Mouse (Mus musculus) right cerebral cortex, postnatal 36 days (tissue): ENCODE data around the gene Gpr35.

Source experiments
- DNase-seq, 2 experiments: peaks; one replicate each; pipeline ENCODE4 v3.0.0; 2022; ENCODE audit warnings: low spot score in 2 of 2, mixed read lengths in 1 of 2

Gene Gpr35

GRCm38 (mm10) chr1:92981056-92981845 is 30.6 kb downstream of the Gpr35 start:
- no peak for DNase-seq

- no peak for DNase-seq
These were observed 32.4 kb downstream of the Gpr35 start for GRCm38 (mm10) chr1:92982931-92983605.

GRCm38 (mm10) chr1:92984999-92985398 is 34.3 kb downstream of the Gpr35 start:
- DNase-seq: no peak

- no peak for DNase-seq
These were observed 38.2 kb downstream of the Gpr35 start for GRCm38 (mm10) chr1:92988894-92989293.

- no peak for DNase-seq
These were observed 39.2 kb downstream of the Gpr35 start for GRCm38 (mm10) chr1:92989891-92990290.

- DNase-seq: no peak
These were observed 41.7 kb downstream of the Gpr35 start for GRCm38 (mm10) chr1:92992214-92992855.

- DNase-seq: no peak
These were observed 42.2 kb downstream of the Gpr35 start for GRCm38 (mm10) chr1:92992880-92993279.

- DNase-seq: no peak
These were observed 55.4 kb downstream of the Gpr35 start, which contains the start of gene Aqp12 for GRCm38 (mm10) chr1:93006061-93006460. TSS of gene Aqp12 (plus strand) at chr1:93006334.

- DNase-seq: no peak
These were observed 58.5 kb downstream of the Gpr35 start for GRCm38 (mm10) chr1:93009196-93009595.

GRCm38 (mm10) chr1:93010731-93011130 is 60.1 kb downstream of the Gpr35 start:
- DNase-seq: no peak

GRCm38 (mm10) chr1:93012103-93012585 is 61.5 kb downstream of the Gpr35 start:
- no peak for DNase-seq

GRCm38 (mm10) chr1:93013367-93013766 is 62.7 kb downstream of the Gpr35 start:
- DNase-seq: no peak

- peak; percentile 52 to 64 for DNase-seq
These were observed 63.8 kb downstream of the Gpr35 start for GRCm38 (mm10) chr1:93014460-93014859.

- no peak for DNase-seq
These were observed 64.5 kb downstream of the Gpr35 start for GRCm38 (mm10) chr1:93015136-93015535.

GRCm38 (mm10) chr1:93018716-93019115 is 68.1 kb downstream of the Gpr35 start:
- no peak for DNase-seq

- DNase-seq: peak in 1 of 2 experiments; percentile 42
These were observed 69.9 kb downstream of the Gpr35 start for GRCm38 (mm10) chr1:93020602-93021001.

- no peak for DNase-seq
These were observed 75.9 kb downstream of the Gpr35 start for GRCm38 (mm10) chr1:93026600-93026999.

- no peak for DNase-seq
These were observed 78.7 kb downstream of the Gpr35 start for GRCm38 (mm10) chr1:93029387-93029786.

GRCm38 (mm10) chr1:93030060-93030459 is 79.4 kb downstream of the Gpr35 start:
- no peak for DNase-seq

- DNase-seq: no peak
These were observed 80.5 kb downstream of the Gpr35 start for GRCm38 (mm10) chr1:93031199-93031598.

GRCm38 (mm10) chr1:93033989-93034388 is 83.3 kb downstream of the Gpr35 start:
- no peak for DNase-seq

- no peak for DNase-seq
These were observed 85.3 kb downstream of the Gpr35 start for GRCm38 (mm10) chr1:93035981-93036380.
